Mouse (Mus musculus) adrenal gland, postnatal 14 days (tissue): ENCODE measurements around the gene Lzts2. TPM values are rescaled to one million over a fixed set of nuclear protein-coding genes. Genes with fewer than 3 reads are reported as not detected.

Experiments used
- total RNA-seq: library from RNA; stranded (reverse); gene quantifications from 2 replicates; pipeline ENCODE4 v1.2.3, GENCODE M21; 2021

The Lzts2 gene
- total RNA-seq, 1 experiment from 2014 or later = 70.4 TPM

Other genes with a start within 250 kb of the Lzts2 start
- 24.2 and 28.2 TPM in 2 replicates for gene Slf2, start 83.3 kb upstream of the Lzts2 start, total RNA-seq
- 8.4 and 29.7 TPM in 2 replicates for gene Sema4g, start 25.3 kb upstream of the Lzts2 start, total RNA-seq
- gene Twnk, start 8.8 kb upstream of the Lzts2 start, total RNA-seq = 27.5 and 30.7 TPM in 2 replicates
- gene Mrpl43, start 8.0 kb upstream of the Lzts2 start, total RNA-seq = 45.6 and 50.0 TPM in 2 replicates
- gene Pdzd7, start 31.3 kb downstream of the Lzts2 start, total RNA-seq = not detected in 2 replicates
- 51.7 and 58.1 TPM in 2 replicates for gene Sfxn3, start 33.1 kb downstream of the Lzts2 start, total RNA-seq
- 5.7 and 6.3 TPM in 2 replicates for gene Kazald1, start 60.8 kb downstream of the Lzts2 start, total RNA-seq
- gene Tlx1, start 136.3 kb downstream of the Lzts2 start, total RNA-seq = 0.44 TPM in 1 of 2 replicates, not detected in the other
- not detected in 2 replicates for gene Lbx1, start 221.4 kb downstream of the Lzts2 start, total RNA-seq